Mouse (Mus musculus) ovary, adult 2 months (tissue): ENCODE data around the gene Olfr974. TPM values are rescaled to one million over a fixed set of nuclear protein-coding genes. Genes with fewer than 3 reads are reported as not detected.

ENCODE experiments used
- polyA plus RNA-seq: library from polyadenylated mRNA; depleted of rRNA; stranded (reverse); fragments of >200 nt; gene quantifications from 2 replicates; pipeline ENCODE4 v1.2.3, GENCODE M21; 2012; rRNA removed

The Olfr974 gene
- polyA plus RNA-seq, result not detected in 2 replicates

GRCm38 (mm10) chr9:39937201-39937600, at the start of gene Olfr974:
Olfr974 (plus strand) TSS chr9:39937501.

GRCm38 (mm10) chr9:39907036-39907435, 30.3 kb upstream of the Olfr974 start, which contains the start of gene Olfr229:
Olfr229 (plus strand) TSS chr9:39907336.

GRCm38 (mm10) chr9:39951946-39952345, 14.6 kb downstream of the Olfr974 start, which contains the start of gene Olfr975:
Olfr975 (minus strand) TSS chr9:39952046.

GRCm38 (mm10) chr9:39961033-39961432, 23.7 kb downstream of the Olfr974 start, which contains the start of gene Olfr976:
Olfr976 (minus strand) TSS chr9:39961133.

GRCm38 (mm10) chr9:39991813-39992212, 54.5 kb downstream of the Olfr974 start, which contains the start of gene Olfr978:
Olfr978 (plus strand) TSS chr9:39992113.

Other genes starting within 250 kb of the Olfr974 start
- not detected in 2 replicates for gene Olfr149, start 230.4 kb upstream of the Olfr974 start, polyA plus RNA-seq
- gene Olfr965, start 226.1 kb upstream of the Olfr974 start, polyA plus RNA-seq, result not detected in 2 replicates
- not detected in 2 replicates for gene Olfr150, start 206.5 kb upstream of the Olfr974 start, polyA plus RNA-seq
- gene Olfr967, start 191.3 kb upstream of the Olfr974 start, polyA plus RNA-seq, result not detected in 2 replicates
- not detected in 2 replicates for gene Olfr968, start 154.2 kb upstream of the Olfr974 start, polyA plus RNA-seq
- not detected in 2 replicates for gene Olfr969, start 146.6 kb upstream of the Olfr974 start, polyA plus RNA-seq
- not detected in 2 replicates for gene Olfr970, start 128.6 kb upstream of the Olfr974 start, polyA plus RNA-seq
- not detected in 2 replicates for gene Olfr971, start 100.6 kb upstream of the Olfr974 start, polyA plus RNA-seq
- gene Olfr972, start 71.1 kb upstream of the Olfr974 start, polyA plus RNA-seq, result not detected in 2 replicates
- not detected in 2 replicates for gene Olfr229, start 30.2 kb upstream of the Olfr974 start, polyA plus RNA-seq
- 0.08 TPM in 1 of 2 replicates, not detected in the other for gene Olfr975, start 14.5 kb downstream of the Olfr974 start, polyA plus RNA-seq
- gene Olfr976, start 23.6 kb downstream of the Olfr974 start, polyA plus RNA-seq, result 1.4 and 1.5 TPM in 2 replicates
- not detected in 2 replicates for gene Olfr978, start 54.6 kb downstream of the Olfr974 start, polyA plus RNA-seq
- gene Olfr979, start 66.0 kb downstream of the Olfr974 start, polyA plus RNA-seq, result not detected in 2 replicates
- gene Olfr980, start 72.1 kb downstream of the Olfr974 start, polyA plus RNA-seq, result not detected in 2 replicates
- gene Olfr981, start 84.0 kb downstream of the Olfr974 start, polyA plus RNA-seq, result not detected in 2 replicates
- not detected in 2 replicates for gene Olfr982, start 136.3 kb downstream of the Olfr974 start, polyA plus RNA-seq
- not detected in 2 replicates for gene Olfr983, start 156.1 kb downstream of the Olfr974 start, polyA plus RNA-seq
- gene Olfr984, start 176.7 kb downstream of the Olfr974 start, polyA plus RNA-seq, result not detected in 2 replicates
- not detected in 2 replicates for gene Olfr985, start 192.7 kb downstream of the Olfr974 start, polyA plus RNA-seq
- gene Tmem225, start 210.6 kb downstream of the Olfr974 start, polyA plus RNA-seq, result not detected in 2 replicates
- gene Olfr986, start 243.4 kb downstream of the Olfr974 start, polyA plus RNA-seq, result not detected in 2 replicates